Mouse (Mus musculus) gastrocnemius, postnatal 25 days (tissue): ENCODE data around the gene Gatb. TPM values are rescaled to one million over a fixed set of nuclear protein-coding genes. Genes with fewer than 3 reads are reported as not detected.
A peak's percentile ranks its signal among the peaks of the same experiment; 100 is the strongest.
"Not testable (repeated sequence)": the region's sequence is repeated elsewhere in the genome, so short reads cannot be mapped to it uniquely, and the experiment has no call there.

Experiments used
- DNase-seq: peaks from one replicate; pipeline ENCODE4 v3.0.0; 2022
- long read RNA-seq, 2 experiments: library from polyadenylated mRNA; stranded (forward); transcript quantifications; one replicate each; pipeline ENCODE4 v2.0.0; 2021
- total RNA-seq, 2 experiments: library from RNA; stranded (reverse); gene quantifications; 1 replicate in 1 of 2; 2 replicates in 1 of 2; pipeline ENCODE4 v1.2.3; 2021

The Gatb gene
- total RNA-seq: 10 to 100 TPM; 13.7 to 16.8 TPM
- long read RNA-seq, experiment 1, transcript Gatb-204 (13 exons, 3,469 nt): major isoform, 21 of 28 reads
- long read RNA-seq, experiment 1, partial matches to known transcripts: 3 of 28 reads
- long read RNA-seq, experiment 1, other reads (novel, unspliced or antisense): 4 of 28 reads
- long read RNA-seq, experiment 2, transcript Gatb-204 (13 exons, 3,469 nt): major isoform, 48 of 51 reads
- long read RNA-seq, experiment 2, partial matches to known transcripts: 2 of 51 reads
- long read RNA-seq, experiment 2, other reads (novel, unspliced or antisense): 1 of 51 reads

- peak; percentile 98 for DNase-seq
Observed at GRCm38 (mm10) chr3:85573864-85574830, at the start of gene Gatb. TSS of gene Gatb (plus strand) at chr3:85574119.

- DNase-seq: no peak
Observed at GRCm38 (mm10) chr3:85530601-85531161, 43.2 kb upstream of the Gatb start.

GRCm38 (mm10) chr3:85532376-85532775, 41.5 kb upstream of the Gatb start:
- no peak for DNase-seq

- DNase-seq: no peak
Observed at GRCm38 (mm10) chr3:85535042-85535441, 38.9 kb upstream of the Gatb start.

- no peak for DNase-seq
Observed at GRCm38 (mm10) chr3:85535621-85536520, 38.0 kb upstream of the Gatb start.

- DNase-seq: no peak
Observed at GRCm38 (mm10) chr3:85542765-85543164, 31.2 kb upstream of the Gatb start.

- DNase-seq: no peak
Observed at GRCm38 (mm10) chr3:85543652-85544051, 30.3 kb upstream of the Gatb start.

GRCm38 (mm10) chr3:85550312-85550711, 23.6 kb upstream of the Gatb start:
- no peak for DNase-seq

GRCm38 (mm10) chr3:85551352-85551751, 22.6 kb upstream of the Gatb start:
- no peak for DNase-seq

GRCm38 (mm10) chr3:85553731-85554277, 20.1 kb upstream of the Gatb start:
- DNase-seq: no peak

GRCm38 (mm10) chr3:85564603-85565002, 9.3 kb upstream of the Gatb start:
- no peak for DNase-seq

- peak; percentile 8 for DNase-seq
Observed at GRCm38 (mm10) chr3:85571276-85571675, 2.6 kb upstream of the Gatb start.

- not testable (repeated sequence) for DNase-seq
Observed at GRCm38 (mm10) chr3:85572502-85572901, 1.4 kb upstream of the Gatb start.

- DNase-seq: no peak
Observed at GRCm38 (mm10) chr3:85573216-85573863, 579 bp upstream of the Gatb start.

GRCm38 (mm10) chr3:85582726-85583125, 8.8 kb downstream of the Gatb start:
- no peak for DNase-seq

GRCm38 (mm10) chr3:85583194-85583593, 9.3 kb downstream of the Gatb start:
- no peak for DNase-seq

- DNase-seq: no peak
Observed at GRCm38 (mm10) chr3:85584966-85585365, 11.0 kb downstream of the Gatb start.

GRCm38 (mm10) chr3:85588701-85589100, 14.8 kb downstream of the Gatb start:
- DNase-seq: no peak

- no peak for DNase-seq
Observed at GRCm38 (mm10) chr3:85590090-85590754, 16.3 kb downstream of the Gatb start.

- DNase-seq: no peak
Observed at GRCm38 (mm10) chr3:85592067-85592466, 18.1 kb downstream of the Gatb start.
